Mouse (Mus musculus) neural tube, embryonic 11.5 days (tissue): ENCODE measurements at regions not wholly inside any gene's neighbourhood (a gene's known extent, or its start where the extent isn't known, plus 50 kb on each side); places are given as distances from the start of the nearest gene placed in this dataset.
A peak's percentile ranks its signal among the peaks of the same experiment; 100 is the strongest.

ENCODE experiments used
- ATAC-seq: fragments of 200-750 bp; cut with Nextera tagmentation; 2 replicates; pipeline ENCODE4 v1.8.0; 2017; ENCODE audit warnings: moderate number of reproducible peaks, mild to moderate bottlenecking, moderate TSS enrichment, moderate library complexity; ENCODE audit not compliant: insufficient read depth, low FRiP score, low TSS enrichment
- DNase-seq: peaks from one replicate; pipeline ENCODE4 v3.0.0-alpha.2; 2015; ENCODE audit warnings: low spot score
- H3K27ac ChIP-seq: fragments of 300-500 bp; sonication (generic); 2 replicates; pipeline ENCODE4 v1.5.1; 2014; ENCODE audit warnings: low read depth, mild to moderate bottlenecking, low read length
- H3K27me3 ChIP-seq: fragments of 300-500 bp; sonication (generic); 2 replicates; pipeline ENCODE4 v1.6.1; 2014; ENCODE audit warnings: mild to moderate bottlenecking, low read length, mixed read lengths; ENCODE audit not compliant: control insufficient read depth, insufficient read depth
- H3K36me3 ChIP-seq: fragments of 300-500 bp; sonication (generic); 2 replicates; pipeline ENCODE4 v1.6.1; 2014; ENCODE audit warnings: mild to moderate bottlenecking, low read length, moderate library complexity, mixed read lengths; ENCODE audit not compliant: control insufficient read depth, insufficient read depth
- H3K4me1 ChIP-seq: fragments of 300-500 bp; sonication (generic); 2 replicates; pipeline ENCODE4 v1.6.1; 2014; ENCODE audit warnings: low read length, mixed read lengths; ENCODE audit not compliant: control insufficient read depth, insufficient read depth
- H3K4me2 ChIP-seq: fragments of 300-500 bp; sonication (generic); 2 replicates; pipeline ENCODE4 v1.6.1; 2014; ENCODE audit warnings: low read depth, mild to moderate bottlenecking, moderate library complexity
- H3K4me3 ChIP-seq: fragments of 300-500 bp; sonication (generic); 2 replicates; pipeline ENCODE4 v1.5.1; 2014; ENCODE audit warnings: low read depth, low read length
- H3K9ac ChIP-seq: fragments of 300-500 bp; sonication (generic); 2 replicates; pipeline ENCODE4 v1.6.1; 2014; ENCODE audit warnings: mild to moderate bottlenecking, low read length
- H3K9me3 ChIP-seq: fragments of 300-500 bp; sonication (generic); 2 replicates; pipeline ENCODE4 v1.6.1; 2016; ENCODE audit warnings: low read length; ENCODE audit not compliant: control insufficient read depth
- WGBS: fragments of 180-500 bp; shearing (Covaris S2); extraction: QIAGEN DNeasy Blood & Tissue Kit; methylation state at CpG from one replicate; pipeline ENCODE4 v1.1.7; 2014; 5-methylcytosine and 5-hydroxymethylcytosine counted together

DNA sequence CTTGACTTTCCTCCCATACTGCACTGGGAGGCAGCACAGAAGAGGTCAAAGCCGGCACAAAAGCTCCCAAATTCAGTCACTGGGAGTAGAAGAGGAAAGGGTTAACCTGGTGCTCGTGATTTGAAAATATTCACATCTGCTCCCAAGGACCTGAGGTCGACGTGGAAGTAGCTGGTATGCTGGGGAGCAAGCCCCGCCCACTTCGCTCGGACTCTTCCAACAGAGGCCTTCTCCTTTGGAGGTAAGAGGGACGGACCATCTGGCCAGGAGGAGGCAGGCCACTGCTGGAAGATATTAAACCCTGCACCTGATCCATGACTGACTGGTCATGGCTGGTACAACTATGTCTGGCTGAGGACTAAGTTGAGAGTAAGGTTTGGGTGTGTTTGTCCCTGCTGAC lies 305.7 kb downstream of the Zfp706 start:
- ATAC-seq, result no peak
- H3K9ac ChIP-seq, result no peak overlapping the region
- H3K9me3 ChIP-seq, result no peaks in the 10 kb centered on the region
- peak; percentile 33 for DNase-seq
- H3K27me3 ChIP-seq, result no peaks in the 10 kb centered on the region
- no peak overlapping the region for H3K27ac ChIP-seq
- H3K4me3 ChIP-seq, result no peak overlapping the region
- WGBS, result 44% methylated on average over 8 of the region's 8 CpGs
- H3K4me1 ChIP-seq, result no peaks in the 10 kb centered on the region
- H3K36me3 ChIP-seq, result no peaks in the 10 kb centered on the region
- H3K4me2 ChIP-seq, result no peak overlapping the region

DNA sequence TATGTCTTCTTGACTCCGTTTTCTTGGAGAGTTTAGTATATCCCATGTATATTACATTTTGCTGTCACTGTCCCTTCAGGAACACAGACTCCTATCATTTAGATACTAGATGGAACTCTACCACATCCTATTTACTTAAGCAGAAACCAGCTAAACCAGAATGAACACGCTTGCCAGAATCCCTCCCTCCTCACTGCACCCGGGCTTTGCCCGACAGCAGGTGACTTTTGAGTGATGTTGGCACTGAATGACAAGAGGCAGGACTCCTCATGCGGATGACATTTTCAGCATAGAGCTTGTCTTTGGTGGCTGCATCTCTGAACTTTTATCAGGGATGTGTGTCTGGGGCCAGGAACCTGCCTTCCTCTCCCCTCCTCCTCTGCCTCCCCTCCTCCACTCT lies 307.4 kb downstream of the Zfp706 start:
- H3K4me1 ChIP-seq, result no peaks in the 10 kb centered on the region
- H3K27ac ChIP-seq, result no peak overlapping the region
- no peak for ATAC-seq
- H3K27me3 ChIP-seq, result no peaks in the 10 kb centered on the region
- DNase-seq, result no peak
- 91% methylated on average over 5 of the region's 5 CpGs for WGBS
- H3K9ac ChIP-seq, result no peak overlapping the region
- no peaks in the 10 kb centered on the region for H3K36me3 ChIP-seq
- H3K9me3 ChIP-seq, result no peaks in the 10 kb centered on the region
- no peak overlapping the region for H3K4me3 ChIP-seq
- no peak overlapping the region for H3K4me2 ChIP-seq

DNA sequence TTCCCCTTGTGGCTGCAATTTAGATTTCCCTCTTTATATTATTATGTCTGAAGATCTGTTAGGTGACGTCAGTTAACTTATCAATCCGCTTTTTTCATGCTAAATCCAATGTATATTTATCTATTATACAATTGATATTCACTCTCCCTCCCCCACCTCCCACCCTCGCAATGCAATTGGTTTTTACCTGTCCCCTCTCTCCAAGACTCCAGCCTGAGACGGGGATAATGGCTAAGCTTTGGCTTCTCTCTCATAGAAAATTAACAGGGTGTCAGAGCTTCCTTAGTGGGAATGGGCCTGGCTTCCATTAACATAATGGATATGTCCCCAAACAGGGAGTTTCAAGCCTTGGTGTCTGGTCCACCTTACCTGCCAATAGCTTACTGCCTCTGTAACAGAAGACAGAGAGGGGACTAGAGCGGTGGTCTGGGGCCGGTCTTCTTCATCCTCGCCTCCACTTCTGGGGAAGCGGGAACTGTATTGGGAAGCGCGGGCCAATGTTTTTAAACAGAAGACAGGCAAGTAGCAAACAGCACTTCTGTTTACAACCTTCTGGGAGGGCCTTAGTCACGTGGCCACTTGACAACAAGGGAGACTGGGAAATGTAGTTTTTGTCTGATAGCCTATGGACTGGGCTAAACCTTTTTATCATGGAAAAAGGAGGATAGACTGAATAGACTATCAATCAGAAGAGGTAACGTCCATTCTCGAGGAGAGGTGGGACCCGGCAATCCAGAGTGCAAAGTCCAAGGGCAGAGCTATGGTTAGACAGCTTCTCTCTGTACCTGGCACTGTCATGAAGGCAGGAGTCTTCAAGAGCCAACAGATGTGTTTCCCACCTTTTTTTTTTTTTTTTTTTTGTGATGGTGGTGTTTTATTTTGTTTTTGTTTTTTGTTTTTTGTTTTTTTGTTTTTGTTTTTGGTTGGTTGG lies 312.1 kb downstream of the Zfp706 start:
- 26% methylated on average over 14 of the region's 14 CpGs for WGBS
- peak; percentile 82 for ATAC-seq

GRCm38 (mm10) chr15:36691002-36691652 lies 316.4 kb downstream of the Zfp706 start:
- Histone ChIP-seq H3K27ac (no peak overlapping the region), H3K9me3 (no peaks in the 10 kb centered on the region), H3K4me3 (no peak overlapping the region), H3K4me2 (no peak overlapping the region), H3K9ac (no peak overlapping the region), H3K36me3 (no peaks in the 10 kb centered on the region), H3K4me1 (no peaks in the 10 kb centered on the region), H3K27me3 (no peaks in the 10 kb centered on the region)
- 65% methylated on average over 15 of the region's 15 CpGs for WGBS
- DNase-seq, result no peak
- ATAC-seq, result no peak; the same call in 1 of the 2 replicates

More for the DNA sequence above, 312.1 kb downstream of the Zfp706 start:
- Histone ChIP-seq H3K36me3 (no peaks in the 10 kb centered on the region), H3K9ac (peak overlapping the region; percentile 15; the same call in 1 of the 2 replicates), H3K27ac (no peak overlapping the region), H3K9me3 (no peaks in the 10 kb centered on the region), H3K4me3 (peak overlapping the region; percentile 24), H3K27me3 (no peaks in the 10 kb centered on the region), H3K4me1 (no peaks in the 10 kb centered on the region), H3K4me2 (peak overlapping the region; percentile 46)
- DNase-seq, result no peak

- H3K36me3 ChIP-seq, result no peaks in the 10 kb centered on the region
- no peaks in the 10 kb centered on the region for H3K27me3 ChIP-seq
- WGBS, result 74% methylated on average over 7 of the region's 7 CpGs
- no peak for DNase-seq
- no peaks in the 10 kb centered on the region for H3K9me3 ChIP-seq
- H3K4me2 ChIP-seq, result no peak overlapping the region
- no peak for ATAC-seq
- no peak overlapping the region for H3K4me3 ChIP-seq
- H3K27ac ChIP-seq, result no peak overlapping the region
- no peak overlapping the region for H3K9ac ChIP-seq
- H3K4me1 ChIP-seq, result no peaks in the 10 kb centered on the region
Measured at GRCm38 (mm10) chr15:36689881-36690280, 317.7 kb downstream of the Zfp706 start.

GRCm38 (mm10) chr15:36689301-36689700 lies 318.3 kb downstream of the Zfp706 start:
- WGBS, result 80% methylated on average over 3 of the region's 3 CpGs
- Histone ChIP-seq H3K4me2 (no peak overlapping the region), H3K9me3 (no peaks in the 10 kb centered on the region), H3K4me1 (no peaks in the 10 kb centered on the region), H3K9ac (no peak overlapping the region), H3K4me3 (no peak overlapping the region), H3K27ac (no peak overlapping the region), H3K36me3 (no peaks in the 10 kb centered on the region), H3K27me3 (no peaks in the 10 kb centered on the region)
- ATAC-seq, result no peak
- DNase-seq, result no peak

- H3K27me3 ChIP-seq, result no peaks in the 10 kb centered on the region
- WGBS, result 14% methylated on average over 17 of the region's 17 CpGs
- no peak overlapping the region for H3K27ac ChIP-seq
- H3K4me2 ChIP-seq, result no peak overlapping the region
- DNase-seq (no peak), ATAC-seq (no peak)
- no peak overlapping the region for H3K9ac ChIP-seq
- H3K9me3 ChIP-seq, result no peaks in the 10 kb centered on the region
- no peaks in the 10 kb centered on the region for H3K36me3 ChIP-seq
- H3K4me1 ChIP-seq, result no peaks in the 10 kb centered on the region
- H3K4me3 ChIP-seq, result no peak overlapping the region
Measured at GRCm38 (mm10) chr15:36688051-36688754, 319.4 kb downstream of the Zfp706 start.

GRCm38 (mm10) chr15:36684684-36685083 lies 322.9 kb downstream of the Zfp706 start:
- no peak overlapping the region for H3K4me2 ChIP-seq
- H3K9me3 ChIP-seq, result no peaks in the 10 kb centered on the region
- H3K36me3 ChIP-seq, result no peaks in the 10 kb centered on the region
- ATAC-seq (no peak), DNase-seq (no peak)
- no peaks in the 10 kb centered on the region for H3K27me3 ChIP-seq
- 80% methylated on average over 7 of the region's 7 CpGs for WGBS
- H3K4me1 ChIP-seq, result no peaks in the 10 kb centered on the region
- no peak overlapping the region for H3K27ac ChIP-seq
- no peak overlapping the region for H3K4me3 ChIP-seq
- H3K9ac ChIP-seq, result no peak overlapping the region
